8 mouse cellular contexts compared by ENCODE assay signal in the genomic region with DNA sequence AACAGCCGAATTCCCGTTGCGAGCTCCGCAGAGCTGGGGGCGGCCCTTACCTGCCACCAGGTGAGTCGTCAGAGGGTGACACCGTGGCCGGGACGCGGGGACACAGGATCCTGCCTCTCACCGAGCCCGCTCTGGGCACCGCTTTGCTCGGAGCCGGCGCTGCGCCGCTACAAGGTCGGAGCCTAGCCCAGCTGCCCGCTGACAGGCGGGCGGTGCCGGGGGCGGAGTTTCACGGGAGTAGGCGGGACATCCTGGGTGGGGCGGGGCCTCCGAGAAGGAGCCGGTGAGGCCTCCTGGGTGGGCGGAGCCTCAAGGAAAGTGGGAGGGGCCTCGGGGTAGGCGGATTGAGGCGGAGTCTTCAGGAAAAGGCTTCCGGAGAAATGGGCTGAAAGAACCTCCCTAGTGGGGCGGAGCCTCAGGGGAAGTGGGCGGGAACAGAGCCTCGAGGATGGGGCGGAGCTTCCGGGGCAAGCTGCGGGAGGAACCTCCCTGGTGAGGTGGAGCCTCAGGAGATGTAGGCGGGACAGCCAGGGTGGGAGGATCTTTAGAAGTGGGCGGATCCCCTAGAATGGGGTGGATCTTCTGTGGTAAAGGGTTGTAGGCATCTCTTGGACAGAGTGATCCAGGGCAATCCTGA. TPM values are rescaled to one million over a fixed set of nuclear protein-coding genes. Genes with fewer than 3 reads are reported as not detected.
A peak's percentile ranks its signal among the peaks of the same experiment; 100 is the strongest.
DNase-seq lines count a peak whose midpoint lies in the region; ATAC-seq lines count a peak whose summit lies in the region.

Gene Abcb9, minus strand, starts transcription at position 203 of the 637 bp plus-strand sequence.

- H3K27ac ChIP-seq in intestine, embryonic 14.5 days (ENCODE audit: low read depth): no peak within 1 kb of the TSS

- no peaks in the 10 kb centered on the region for H3K36me3 ChIP-seq in intestine, embryonic 14.5 days (ENCODE audit: control insufficient read depth, insufficient read depth, low read length)

- DNase-seq in adrenal gland, adult 18-20 months (ENCODE audit: low spot score in 2 of 2): peak; percentile 97 to 98
- DNase-seq in embryo, embryonic 11 days: peak; percentile 86
- DNase-seq in gastrocnemius, postnatal 25 days: peak; percentile 98
- DNase-seq in intestine, embryonic 14.5 days (ENCODE audit: low spot score): peak; percentile 99
- DNase-seq in left cerebral cortex, postnatal 14 days (ENCODE audit: low spot score in 2 of 2): peak; percentile 95 to 98
- DNase-seq in mesoderm, embryonic 11.5 days (ENCODE audit: low read depth, low spot score): peak; percentile 91
- DNase-seq in right cerebral cortex, postnatal 36 days (ENCODE audit: low spot score in 2 of 2): peak; percentile 93 to 96
- peak; percentile 97 for DNase-seq in yolk sac, embryonic 10.5 days (ENCODE audit: low spot score)

- H3K4me3 ChIP-seq in intestine, embryonic 14.5 days (ENCODE audit: low read depth, low read length): peak within 1 kb of the TSS; percentile 46

- H3K27me3 ChIP-seq in intestine, embryonic 14.5 days (replicated peaks; ENCODE audit: control insufficient read depth, insufficient read depth, low read length): 0 out of 2 replicates have a peak, but pooled peaks cover 5% of the 10 kb centered on the region

- peak within 1 kb of the TSS; percentile 37 for H3K9ac ChIP-seq in intestine, embryonic 14.5 days (ENCODE audit: low read length)

- H3K4me2 ChIP-seq in intestine, embryonic 14.5 days (ENCODE audit: low read length): peak within 1 kb of the TSS; percentile 80

- no peaks in the 10 kb centered on the region for H3K9me3 ChIP-seq in intestine, embryonic 14.5 days (ENCODE audit: control insufficient read depth, low read length)

- peaks cover 6% of the 10 kb centered on the region; the same call in 1 of the 2 replicates for H3K4me1 ChIP-seq in intestine, embryonic 14.5 days (replicated peaks; ENCODE audit: control insufficient read depth, insufficient read depth, low read length)

- intact Hi-C loops in left cerebral cortex, postnatal 14 days (cut with DNase I): no loop called here

- ATAC-seq in intestine, embryonic 14.5 days (replicated peaks; ENCODE audit: low FRiP score, low TSS enrichment, low read depth): peak; percentile 80

- WGBS in intestine, embryonic 14.5 days: 2% methylated on average over 42 of the region's 42 CpGs

RNA-seq across cellular contexts. Expression of gene Abcb9, which starts in this region (rescaled TPM):
- 10 to 100 TPM; 10.6 to 15.2 TPM for total RNA-seq in adrenal gland, adult 18-20 months (2021)
- total RNA-seq in gastrocnemius, postnatal 25 days (2021): 1 to 10 TPM; 7.9 to 9.5 TPM
- polyA plus RNA-seq in intestine, embryonic 14.5 days (2014; fragmentation: Nextera tagmentation; extraction: Ambion mirVana): 1.5 and 1.8 TPM in 2 replicates
- 10 to 100 TPM; 57.5 to 58.4 TPM for total RNA-seq in left cerebral cortex, postnatal 14 days (2021)
